Mouse (Mus musculus) forebrain, embryonic 15.5 days (tissue): ENCODE measurements around the gene Srsf3. TPM values are rescaled to one million over a fixed set of nuclear protein-coding genes. Genes with fewer than 3 reads are reported as not detected.
"Not testable (repeated sequence)": the region's sequence is repeated elsewhere in the genome, so short reads cannot be mapped to it uniquely, and the experiment has no call there.

ENCODE experiments used
- ATAC-seq: fragments of 200-750 bp; cut with Nextera tagmentation; replicated peaks from 2 replicates; pipeline ENCODE4 v1.8.0; 2017; ENCODE audit warnings: mild to moderate bottlenecking, moderate TSS enrichment, moderate library complexity
- H3K27ac ChIP-seq: fragments of 300-500 bp; sonication (generic); replicated peaks from 2 replicates; pipeline ENCODE4 v1.5.1; 2015; ENCODE audit warnings: mild to moderate bottlenecking, inconsistent platforms
- H3K27me3 ChIP-seq: fragments of 300-500 bp; sonication (generic); 2 replicates; pipeline ENCODE4 v1.6.1; 2015; ENCODE audit warnings: inconsistent platforms
- H3K36me3 ChIP-seq: fragments of 300-500 bp; sonication (generic); 2 replicates; pipeline ENCODE4 v1.6.1; 2015; ENCODE audit warnings: mild to moderate bottlenecking, inconsistent platforms
- H3K4me1 ChIP-seq: fragments of 300-500 bp; sonication (generic); 2 replicates; pipeline ENCODE4 v1.6.1; 2015; ENCODE audit warnings: inconsistent platforms
- H3K4me2 ChIP-seq: fragments of 300-500 bp; sonication (generic); replicated peaks from 2 replicates; pipeline ENCODE4 v1.6.1; 2015; ENCODE audit warnings: mild to moderate bottlenecking, inconsistent platforms
- H3K4me3 ChIP-seq: fragments of 300-500 bp; sonication (generic); 2 replicates; pipeline ENCODE4 v1.5.1; 2015; ENCODE audit warnings: mild to moderate bottlenecking, inconsistent platforms
- H3K9ac ChIP-seq: fragments of 300-500 bp; sonication (generic); replicated peaks from 2 replicates; pipeline ENCODE4 v1.6.1; 2015; ENCODE audit warnings: mild to moderate bottlenecking, inconsistent platforms
- H3K9me3 ChIP-seq: fragments of 300-500 bp; sonication (generic); 2 replicates; pipeline ENCODE4 v1.6.1; 2016; ENCODE audit warnings: inconsistent platforms
- whole genome bisulfite sequencing: fragments of 180-500 bp; shearing (Covaris S2); methylation state at CpG from one replicate; pipeline ENCODE4 v1.1.7; 2015; ENCODE audit warnings: mixed read lengths; 5-methylcytosine and 5-hydroxymethylcytosine counted together
- polyA plus RNA-seq: library from polyadenylated mRNA; unstranded; fragments of >200 nt; fragmentation: Nextera tagmentation; extraction: Ambion mirVana; gene quantifications from 2 replicates; pipeline ENCODE4 v1.2.1, GENCODE M21; 2015

Gene Srsf3
- polyA plus RNA-seq, 1 experiment from 2014 or later = 620 TPM

DNA sequence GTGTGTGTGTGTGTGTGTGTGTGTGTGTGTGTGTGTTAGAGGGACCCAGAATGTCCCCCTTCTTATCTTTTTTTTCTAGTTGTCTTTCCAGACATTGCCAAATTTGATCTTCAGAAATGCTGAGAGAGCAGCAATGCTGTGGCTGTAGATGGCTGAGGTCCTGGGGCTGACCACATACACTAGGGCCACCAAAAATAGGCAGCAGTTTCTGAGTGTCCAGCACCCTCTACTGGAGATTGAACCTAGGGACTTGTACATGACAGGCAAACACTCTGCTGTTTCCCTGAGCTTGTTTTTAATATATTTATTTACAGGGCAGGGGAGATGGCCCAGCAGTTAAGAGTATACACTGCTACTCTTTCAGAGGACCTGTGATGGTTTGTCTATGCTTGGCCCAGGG, 12.0 kb upstream of the Srsf3 start:
- Histone ChIP-seq H3K4me2 (no peak overlapping the region), H3K9me3 (no peaks in the 10 kb centered on the region), H3K4me3 (no peak overlapping the region), H3K4me1 (0 out of 2 replicates have a peak, but pooled peaks cover 5% of the 10 kb centered on the region), H3K27ac (no peak overlapping the region), H3K36me3 (no peaks in the 10 kb centered on the region), H3K9ac (no peak overlapping the region), H3K27me3 (no peaks in the 10 kb centered on the region)
- no peak for ATAC-seq

DNA sequence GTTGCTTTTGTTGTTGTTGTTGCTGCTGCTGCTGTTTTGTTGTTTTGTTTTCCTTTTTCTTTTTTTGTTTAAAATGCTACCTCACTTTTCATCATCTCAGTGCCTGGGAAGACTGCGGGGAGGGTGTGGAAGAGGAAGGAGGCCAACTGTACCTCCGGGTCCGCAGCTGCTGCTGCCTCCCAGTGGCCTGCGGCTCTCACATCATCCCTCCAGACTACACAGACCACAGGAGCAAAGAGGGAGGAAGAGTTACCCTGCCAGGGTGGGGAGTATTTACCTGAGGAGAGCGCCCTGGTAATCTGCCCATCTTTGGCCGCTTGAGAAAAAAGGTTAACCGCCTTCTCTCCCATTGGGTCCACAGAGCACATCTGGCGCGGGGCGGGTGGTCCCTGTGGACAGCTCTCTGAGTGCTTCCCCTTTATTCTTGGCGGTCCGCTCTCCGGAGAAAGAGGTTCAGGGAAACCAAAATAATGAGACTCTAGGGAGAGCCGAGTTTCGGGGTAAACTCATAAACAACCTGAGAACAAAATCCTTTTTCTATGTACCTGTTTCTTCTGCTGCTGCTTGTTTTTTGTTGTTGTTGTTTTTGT, 10.1 kb upstream of the Srsf3 start:
- 0 out of 2 replicates have a peak, but pooled peaks have one; percentile 32 for ATAC-seq
- no peak overlapping the region for H3K4me3 ChIP-seq
- H3K9ac ChIP-seq = no peak overlapping the region
- 25% methylated on average over 15 of the region's 15 CpGs for WGBS
- H3K4me2 ChIP-seq = no peak overlapping the region
- H3K27ac ChIP-seq = no peak overlapping the region
- H3K4me1 ChIP-seq = 0 out of 2 replicates have a peak, but pooled peaks cover 5% of the 10 kb centered on the region
- H3K36me3 ChIP-seq = no peaks in the 10 kb centered on the region
- H3K9me3 ChIP-seq = no peaks in the 10 kb centered on the region
- H3K27me3 ChIP-seq = no peaks in the 10 kb centered on the region

DNA sequence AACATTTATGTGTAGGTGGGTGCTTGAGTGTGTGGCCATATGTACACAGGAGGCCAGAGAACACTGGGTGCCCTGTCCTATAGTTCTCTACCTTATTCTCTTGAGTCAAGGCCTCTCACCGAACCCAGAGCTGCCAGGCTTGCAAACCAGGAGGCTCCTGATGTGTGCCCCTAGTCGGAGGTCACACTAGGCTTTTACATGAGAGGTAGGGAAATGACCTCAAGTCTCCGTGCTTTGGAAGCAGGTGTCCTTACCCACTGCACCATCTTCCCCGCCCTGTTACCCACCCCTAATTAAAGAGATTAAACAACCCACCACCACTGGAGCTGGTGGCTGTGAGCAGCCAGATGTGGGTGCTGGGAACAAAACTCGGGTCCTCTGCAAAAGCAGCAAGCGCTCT, 9.1 kb upstream of the Srsf3 start:
- Histone ChIP-seq H3K27me3 (no peaks in the 10 kb centered on the region), H3K36me3 (no peaks in the 10 kb centered on the region), H3K27ac (no peak overlapping the region), H3K9me3 (no peaks in the 10 kb centered on the region), H3K4me1 (0 out of 2 replicates have a peak, but pooled peaks cover 5% of the 10 kb centered on the region), H3K4me2 (no peak overlapping the region), H3K4me3 (no peak overlapping the region), H3K9ac (no peak overlapping the region)
- ATAC-seq = no peak
- 85% methylated on average over 6 of the region's 6 CpGs for WGBS

- Histone ChIP-seq H3K27me3 (no peaks in the 10 kb centered on the region), H3K27ac (no peak overlapping the region), H3K36me3 (no peaks in the 10 kb centered on the region), H3K9me3 (no peaks in the 10 kb centered on the region), H3K4me2 (no peak overlapping the region), H3K9ac (no peak overlapping the region), H3K4me3 (no peak overlapping the region), H3K4me1 (0 out of 2 replicates have a peak, but pooled peaks cover 5% of the 10 kb centered on the region)
- 39% methylated on average over 22 of the region's 22 CpGs for WGBS
- ATAC-seq = no peak
These were observed 8.2 kb upstream of the Srsf3 start for GRCm38 (mm10) chr17:29024047-29024892.

GRCm38 (mm10) chr17:29024896-29025565, 7.4 kb upstream of the Srsf3 start:
- Histone ChIP-seq H3K27me3 (no peaks in the 10 kb centered on the region), H3K9me3 (no peaks in the 10 kb centered on the region), H3K4me2 (no peak overlapping the region), H3K4me3 (no peak overlapping the region), H3K9ac (no peak overlapping the region), H3K36me3 (no peaks in the 10 kb centered on the region), H3K27ac (no peak overlapping the region), H3K4me1 (0 out of 2 replicates have a peak, but pooled peaks cover 5% of the 10 kb centered on the region)
- 15% methylated on average over 10 of the region's 10 CpGs for WGBS
- ATAC-seq = no peak

GRCm38 (mm10) chr17:29026652-29027356, 5.6 kb upstream of the Srsf3 start:
- Histone ChIP-seq H3K9ac (no peak overlapping the region), H3K27me3 (no peaks in the 10 kb centered on the region), H3K36me3 (no peaks in the 10 kb centered on the region), H3K4me1 (peaks cover 12% of the 10 kb centered on the region), H3K27ac (no peak overlapping the region), H3K4me2 (no peak overlapping the region), H3K9me3 (no peaks in the 10 kb centered on the region), H3K4me3 (no peak overlapping the region)
- WGBS = 46% methylated on average over 5 of the region's 5 CpGs
- no peak for ATAC-seq

GRCm38 (mm10) chr17:29030321-29031034, 1.9 kb upstream of the Srsf3 start:
- 95% methylated on average over 6 of the region's 6 CpGs for WGBS
- Histone ChIP-seq H3K36me3 (no peaks in the 10 kb centered on the region), H3K9ac (no peak overlapping the region), H3K4me3 (no peak overlapping the region), H3K27me3 (no peaks in the 10 kb centered on the region), H3K9me3 (no peaks in the 10 kb centered on the region), H3K27ac (no peak overlapping the region), H3K4me1 (peaks cover 20% of the 10 kb centered on the region), H3K4me2 (no peak overlapping the region)
- ATAC-seq = no peak

GRCm38 (mm10) chr17:29031085-29031711, 1.2 kb upstream of the Srsf3 start:
- WGBS = 59% methylated on average over 7 of the region's 7 CpGs
- Histone ChIP-seq H3K4me1 (peaks cover 25% of the 10 kb centered on the region), H3K4me3 (peak overlapping the region; percentile 66), H3K4me2 (peak overlapping the region; percentile 53), H3K27ac (peak overlapping the region; percentile 97), H3K9ac (peak overlapping the region; percentile 77; the same call in 1 of the 2 replicates)
- not testable (repeated sequence) for H3K36me3 ChIP-seq, ATAC-seq, H3K27me3 ChIP-seq, H3K9me3 ChIP-seq

- peak overlapping the region; percentile 77 for H3K9ac ChIP-seq
- no peaks in the 10 kb centered on the region for H3K9me3 ChIP-seq
- H3K4me3 ChIP-seq = peak overlapping the region; percentile 66
- ATAC-seq = peak; percentile 28; the same call in 1 of the 2 replicates
- H3K4me1 ChIP-seq = peaks cover 31% of the 10 kb centered on the region
- no peaks in the 10 kb centered on the region for H3K27me3 ChIP-seq
- WGBS = under 1% methylated on average over 26 of the region's 26 CpGs
- peaks cover 6% of the 10 kb centered on the region for H3K36me3 ChIP-seq
- H3K4me2 ChIP-seq = peak overlapping the region; percentile 53
- peak overlapping the region; percentile 97 for H3K27ac ChIP-seq
These were observed 606 bp upstream of the Srsf3 start for GRCm38 (mm10) chr17:29031771-29032273.

DNA sequence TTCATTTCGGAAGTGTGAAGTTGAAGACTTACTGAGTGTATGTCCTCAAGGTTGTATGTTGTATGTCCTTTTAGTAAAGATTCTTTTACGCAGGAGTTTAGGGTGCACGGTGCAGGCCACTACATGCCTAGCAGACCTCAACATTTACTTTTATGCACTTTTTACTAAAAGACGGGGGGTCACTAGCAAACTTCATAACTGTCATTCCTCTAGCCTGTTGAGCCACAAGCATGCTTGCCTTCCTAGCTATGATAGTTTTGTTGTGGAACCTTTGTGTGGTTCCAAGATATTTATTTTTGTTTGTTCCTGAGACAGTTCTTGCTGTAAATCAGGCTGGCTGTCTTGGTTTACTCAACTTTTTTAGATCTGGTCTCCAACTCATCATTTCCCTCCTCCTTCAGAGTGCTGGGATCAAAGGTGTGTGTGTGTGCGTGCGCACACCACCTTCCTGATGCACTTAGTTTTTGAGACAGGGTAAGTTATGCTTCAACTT, 1.2 kb downstream of the Srsf3 start:
- peak overlapping the region; percentile 66 for H3K4me3 ChIP-seq
- peaks cover 23% of the 10 kb centered on the region for H3K36me3 ChIP-seq
- peak overlapping the region; percentile 73 for H3K4me2 ChIP-seq
- WGBS = 0% methylated on average over 6 of the region's 6 CpGs
- 0 out of 2 replicates have a peak overlapping the region, but pooled peaks have one; percentile 97 for H3K27ac ChIP-seq
- H3K4me1 ChIP-seq = peaks cover 48% of the 10 kb centered on the region
- H3K9me3 ChIP-seq = no peaks in the 10 kb centered on the region
- peak overlapping the region; percentile 91 for H3K9ac ChIP-seq
- no peaks in the 10 kb centered on the region for H3K27me3 ChIP-seq
- ATAC-seq = no peak
